Mouse (Mus musculus): ENCODE results near the gene Pacsin1. TPM values are rescaled to one million over a fixed set of nuclear protein-coding genes. Genes with fewer than 3 reads are reported as not detected.

The Pacsin1 gene
- polyA plus RNA-seq (2014; fragmentation: Illumina TruSeq; extraction: RNeasy Lipid Tissue Mini Kit (QIAGEN cat#74804)) = not detected

GRCm38 (mm10) chr17:27655089-27656010 is at the start of gene Pacsin1:
Gene Pacsin1, plus strand, starts transcription at chr17:27655509.

GRCm38 (mm10) chr17:27623360-27624326 is 31.7 kb upstream of the Pacsin1 start, which contains the start of gene Nudt3:
Gene Nudt3, minus strand, starts transcription at chr17:27623495.

GRCm38 (mm10) chr17:27634871-27635574 is 20.3 kb upstream of the Pacsin1 start, which contains the start of gene RPS10-NUDT3:
Gene RPS10-NUDT3, minus strand, starts transcription at chr17:27635222.

GRCm38 (mm10) chr17:27636132-27637020 is 18.9 kb upstream of the Pacsin1 start, which contains the start of gene Rps10:
Gene Rps10, minus strand, starts transcription at chr17:27636669.

GRCm38 (mm10) chr17:27728770-27729169 is 73.5 kb downstream of the Pacsin1 start, which contains the start of gene Spdef:
Gene Spdef, minus strand, starts transcription at chr17:27728955.

Other genes with a start within 250 kb of the Pacsin1 start
- not detected for gene Grm4, start 134.1 kb upstream of the Pacsin1 start, polyA plus RNA-seq (2014; fragmentation: Illumina TruSeq; extraction: RNeasy Lipid Tissue Mini Kit (QIAGEN cat#74804))
- gene Hmga1, start 99.0 kb upstream of the Pacsin1 start, polyA plus RNA-seq (2014; fragmentation: Illumina TruSeq; extraction: RNeasy Lipid Tissue Mini Kit (QIAGEN cat#74804)) = 4.3 TPM
- not detected for gene AI413582, start 89.8 kb upstream of the Pacsin1 start, polyA plus RNA-seq (2014; fragmentation: Illumina TruSeq; extraction: RNeasy Lipid Tissue Mini Kit (QIAGEN cat#74804))
- 24.2 TPM for gene Nudt3, start 32.0 kb upstream of the Pacsin1 start, polyA plus RNA-seq (2014; fragmentation: Illumina TruSeq; extraction: RNeasy Lipid Tissue Mini Kit (QIAGEN cat#74804))
- not detected for gene RPS10-NUDT3, start 20.3 kb upstream of the Pacsin1 start, polyA plus RNA-seq (2014; fragmentation: Illumina TruSeq; extraction: RNeasy Lipid Tissue Mini Kit (QIAGEN cat#74804))
- 50.7 TPM for gene Rps10, start 18.8 kb upstream of the Pacsin1 start, polyA plus RNA-seq (2014; fragmentation: Illumina TruSeq; extraction: RNeasy Lipid Tissue Mini Kit (QIAGEN cat#74804))
- not detected for gene Spdef, start 73.4 kb downstream of the Pacsin1 start, polyA plus RNA-seq (2014; fragmentation: Illumina TruSeq; extraction: RNeasy Lipid Tissue Mini Kit (QIAGEN cat#74804))
- gene D17Wsu92e, start 165.1 kb downstream of the Pacsin1 start, polyA plus RNA-seq (2014; fragmentation: Illumina TruSeq; extraction: RNeasy Lipid Tissue Mini Kit (QIAGEN cat#74804)) = 58.9 TPM
- gene Snrpc, start 182.6 kb downstream of the Pacsin1 start, polyA plus RNA-seq (2014; fragmentation: Illumina TruSeq; extraction: RNeasy Lipid Tissue Mini Kit (QIAGEN cat#74804)) = 68.4 TPM
- gene Uhrf1bp1, start 200.9 kb downstream of the Pacsin1 start, polyA plus RNA-seq (2014; fragmentation: Illumina TruSeq; extraction: RNeasy Lipid Tissue Mini Kit (QIAGEN cat#74804)) = 5.0 TPM